Mouse (Mus musculus) G1E (cell line): ENCODE measurements at regions not wholly inside any gene's neighbourhood (a gene's known extent, or its start where the extent isn't known, plus 50 kb on each side); places are given as distances from the start of the nearest gene placed in this dataset.

Source experiments
- CTCF ChIP-seq: IDR thresholded peaks from 2 replicates; pipeline ENCODE4 v1.5.1; 2012; ENCODE audit warnings: low read depth, low read length, inconsistent platforms, mixed read lengths
- GATA1 ChIP-seq: IDR thresholded peaks from 2 replicates; pipeline ENCODE4 v1.6.1; 2012; ENCODE audit warnings: borderline replicate concordance, low read length, inconsistent platforms, mixed read lengths
- POLR2AphosphoS5 ChIP-seq: IDR thresholded peaks from 2 replicates; pipeline ENCODE4 v1.6.1; 2012; ENCODE audit warnings: low read depth, low read length, inconsistent platforms; ENCODE audit not compliant: insufficient replicate concordance

GRCm38 (mm10) chr15:68471928-68472327, 1971.2 kb upstream of the Lrrc6 start:
- TF ChIP-seq CTCF (no peak), GATA1 (no peak), POLR2AphosphoS5 (no peak)
